Mouse (Mus musculus): ENCODE data around the gene Gm21921. TPM values are rescaled to one million over a fixed set of nuclear protein-coding genes. Genes with fewer than 3 reads are reported as not detected.
"Not testable (repeated sequence)": the region's sequence is repeated elsewhere in the genome, so short reads cannot be mapped to it uniquely, and the experiment has no call there.

Gene Gm21921
- not detected in 3 replicates for total RNA-seq (2017)

DNA sequence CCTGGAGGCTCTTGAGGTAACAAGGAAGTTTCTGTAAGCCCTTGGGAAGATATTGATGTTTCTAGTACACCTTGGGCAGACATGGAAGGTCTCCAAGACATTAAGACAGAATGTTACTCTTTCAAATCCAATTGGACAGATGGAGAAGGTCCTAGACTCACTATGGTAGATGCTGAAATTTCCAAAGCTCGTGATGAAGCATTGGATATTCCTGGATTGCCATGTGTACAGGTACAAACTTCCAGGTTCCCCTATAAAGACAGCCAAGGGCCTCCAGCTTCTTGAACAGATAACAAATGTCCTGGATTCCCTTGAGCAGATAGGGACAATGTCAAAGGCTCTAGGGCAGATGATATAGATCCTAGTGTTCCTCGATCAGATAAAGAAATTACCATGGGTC is at the start of gene Gm21921:
Gm21921 (minus strand) TSS at position 101 of the 400 bp plus-strand sequence.
- ATAC-seq (replicated peaks; ENCODE audit: insufficient number of reproducible peaks, low FRiP score, low TSS enrichment, poor library complexity, severe bottlenecking), result not testable (repeated sequence)

All from monocyte, adult 5-6 weeks (primary cell).